Mouse (Mus musculus) liver, adult 2 months (tissue): Measurements from ENCODE around the gene Mis12.

Experiments
- CTCF ChIP-seq: fragments of 200-500 bp; IDR thresholded peaks from 2 replicates; pipeline ENCODE4 v1.5.1; 2011; ENCODE audit warnings: low read depth, low read length, control low read depth
- POLR2A ChIP-seq: fragments of 200-500 bp; IDR thresholded peaks from 2 replicates; pipeline ENCODE4 v1.6.1; 2011; ENCODE audit warnings: low read length, control low read depth; ENCODE audit not compliant: insufficient read depth; ENCODE audit errors: extremely low read depth

GRCm38 (mm10) chr11:71007026-71007425 is 12.4 kb upstream of the Mis12 start:
- TF ChIP-seq CTCF: no peak
- no peak for TF ChIP-seq POLR2A
